Mouse (Mus musculus) spleen, postnatal 36 days (tissue): ENCODE data around the gene Dnm3.
"Not testable (repeated sequence)": the region's sequence is repeated elsewhere in the genome, so short reads cannot be mapped to it uniquely, and the experiment has no call there.

Experiments used
- DNase-seq, 2 experiments: peaks; one replicate each; pipeline ENCODE4 v3.0.0; 2022; ENCODE audit warnings: low spot score in 2 of 2, mixed read lengths in 1 of 2

The Dnm3 gene

DNA sequence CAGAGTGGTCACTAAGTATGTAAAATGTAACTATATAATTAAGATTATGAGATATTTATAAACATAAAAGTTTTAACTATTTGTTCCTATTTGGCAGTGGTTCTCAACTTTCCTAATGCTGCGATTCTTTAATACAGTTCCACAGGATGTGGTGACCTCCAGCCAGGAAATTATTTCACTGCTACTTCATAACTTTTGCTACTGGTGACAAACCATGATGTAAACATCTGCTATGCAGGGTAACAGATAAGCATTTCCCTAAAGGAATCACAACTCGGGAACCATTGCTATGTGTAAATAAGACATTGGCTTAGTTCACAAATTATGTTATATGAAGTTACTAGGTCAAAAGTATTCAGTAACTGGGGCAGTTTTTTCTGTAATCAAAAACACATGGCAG lies 48.9 kb downstream of the Dnm3 start:
- DNase-seq, result no peak

- no peak for DNase-seq
These were observed 51.8 kb downstream of the Dnm3 start for GRCm38 (mm10) chr1:162425930-162426478.

GRCm38 (mm10) chr1:162422826-162423225 lies 55.0 kb downstream of the Dnm3 start:
- DNase-seq, result no peak

DNA sequence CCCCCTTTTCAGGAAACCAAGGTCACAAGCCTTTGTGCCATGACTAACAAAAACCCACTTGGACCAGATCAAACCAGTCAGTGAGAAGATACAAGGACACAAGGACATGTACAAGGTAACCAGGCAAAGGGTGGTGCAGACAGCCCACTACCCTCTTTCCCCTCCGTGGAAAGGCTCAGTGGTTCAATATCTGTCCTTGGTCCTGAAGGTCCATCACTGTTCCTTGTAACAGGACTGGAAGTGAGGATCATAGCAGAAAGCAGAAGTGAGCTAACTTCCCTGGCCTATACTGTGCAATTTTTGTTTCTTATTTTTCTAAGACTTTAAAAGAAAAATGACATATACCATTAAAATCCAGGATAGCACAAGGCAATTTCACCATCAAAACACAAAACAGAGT lies 64.0 kb downstream of the Dnm3 start:
- no peak for DNase-seq

DNA sequence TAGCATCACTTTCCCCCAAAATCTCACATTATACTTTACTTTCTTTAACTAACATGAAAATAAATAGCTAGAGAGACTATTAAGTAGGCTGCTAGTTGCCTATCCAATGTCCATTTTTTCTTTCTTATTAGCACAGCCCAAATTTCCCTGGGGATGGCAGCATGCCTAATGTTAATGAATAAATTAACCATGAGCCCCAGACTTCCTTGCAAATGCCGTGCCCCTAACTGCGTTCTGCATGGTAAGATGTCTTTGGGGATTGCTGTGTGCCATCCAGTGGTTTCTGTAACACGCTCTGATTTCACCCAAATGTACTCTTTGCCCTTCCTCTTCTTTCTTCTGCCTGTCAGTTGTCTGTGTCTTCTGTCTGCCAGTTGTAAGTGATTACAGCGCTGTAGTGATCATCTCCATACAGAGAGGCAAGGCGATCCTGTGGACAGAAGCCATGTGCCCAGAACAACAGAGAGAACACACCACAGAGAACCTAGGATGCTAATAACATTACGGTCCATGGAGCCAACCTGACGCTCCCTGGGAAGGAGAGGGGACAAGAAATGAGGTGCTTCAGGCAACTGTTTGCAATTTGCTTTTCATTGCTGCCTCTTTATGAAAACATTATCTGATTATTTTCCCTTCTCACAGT lies 64.9 kb downstream of the Dnm3 start:
- no peak for DNase-seq

- DNase-seq, result no peak
These were observed 67.4 kb downstream of the Dnm3 start for GRCm38 (mm10) chr1:162410207-162410965.

- DNase-seq, result no peak
These were observed 83.3 kb downstream of the Dnm3 start for GRCm38 (mm10) chr1:162394549-162394948.

DNA sequence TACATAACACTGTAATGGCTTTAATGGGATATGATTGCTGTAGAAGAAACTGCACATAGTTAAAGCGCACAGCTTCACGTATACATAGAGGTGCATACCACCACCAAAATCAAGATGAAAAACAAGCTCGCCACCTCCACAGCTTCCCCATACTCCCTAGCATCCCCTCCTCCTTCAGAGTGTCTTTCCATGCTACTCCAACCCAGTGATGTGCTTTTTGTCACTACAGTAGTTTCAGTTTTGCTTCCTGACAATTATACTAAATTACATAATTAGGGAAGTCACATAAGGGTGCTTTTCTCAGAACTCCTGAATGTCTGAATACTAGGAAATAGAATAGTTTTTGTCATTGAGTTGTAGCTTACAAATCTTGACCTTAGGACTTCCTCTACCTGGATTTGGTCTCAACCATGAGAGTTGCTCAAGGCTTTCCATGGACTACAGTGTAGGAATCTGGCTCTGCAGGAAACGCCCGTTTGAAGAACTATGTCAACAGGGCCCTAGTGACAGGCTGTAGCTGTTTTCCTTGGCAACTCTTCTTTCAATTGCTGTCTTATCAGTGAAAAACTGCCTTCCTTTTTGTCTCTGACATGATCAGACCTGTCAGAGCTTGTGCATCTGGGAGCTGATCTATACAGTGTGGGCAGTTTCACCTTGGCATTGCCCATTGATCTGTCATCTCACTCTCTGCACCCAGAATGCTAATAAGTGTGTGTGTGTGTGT lies 89.2 kb downstream of the Dnm3 start:
- DNase-seq, result no peak

- not testable (repeated sequence) for DNase-seq
These were observed 104.8 kb downstream of the Dnm3 start for GRCm38 (mm10) chr1:162373068-162373467.

DNA sequence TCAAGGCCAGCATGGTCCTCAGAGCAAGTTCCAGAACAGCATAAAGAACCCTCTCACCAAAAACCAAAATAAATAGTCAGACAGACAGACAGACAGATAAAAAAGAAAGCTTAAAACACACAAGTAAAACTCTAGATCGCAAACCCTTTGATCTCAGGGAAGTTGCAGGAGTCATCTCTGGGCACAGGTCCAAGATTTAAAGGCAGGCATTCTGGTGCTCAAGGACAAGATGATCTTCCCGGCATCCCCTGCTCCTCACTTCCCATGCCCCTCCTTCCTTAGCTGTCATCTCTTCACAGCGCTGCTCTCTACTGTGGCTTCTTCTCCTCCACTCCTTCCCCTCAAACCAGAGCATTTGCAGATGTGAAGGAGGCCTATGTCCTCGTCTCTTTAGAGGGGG lies 108.1 kb downstream of the Dnm3 start:
- no peak for DNase-seq

DNA sequence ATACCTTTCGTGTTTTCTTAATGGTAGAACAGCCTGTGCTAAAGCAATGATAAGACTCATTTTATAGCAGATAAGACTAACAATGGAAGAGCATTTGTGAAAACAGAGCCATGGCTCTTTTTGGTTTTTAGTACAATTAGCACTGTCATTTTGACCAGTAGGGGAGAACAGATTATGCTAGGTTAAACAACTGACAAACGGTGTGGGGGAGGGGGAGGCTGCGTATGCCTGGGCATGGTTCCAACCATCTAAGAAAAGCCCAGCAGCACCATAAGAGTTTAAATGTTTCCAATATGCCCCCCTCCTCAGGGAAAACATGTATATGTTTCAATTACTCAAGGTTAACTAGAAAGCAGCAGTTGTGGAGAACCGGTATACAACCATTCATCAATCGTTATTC lies 115.9 kb downstream of the Dnm3 start:
- no peak for DNase-seq

DNA sequence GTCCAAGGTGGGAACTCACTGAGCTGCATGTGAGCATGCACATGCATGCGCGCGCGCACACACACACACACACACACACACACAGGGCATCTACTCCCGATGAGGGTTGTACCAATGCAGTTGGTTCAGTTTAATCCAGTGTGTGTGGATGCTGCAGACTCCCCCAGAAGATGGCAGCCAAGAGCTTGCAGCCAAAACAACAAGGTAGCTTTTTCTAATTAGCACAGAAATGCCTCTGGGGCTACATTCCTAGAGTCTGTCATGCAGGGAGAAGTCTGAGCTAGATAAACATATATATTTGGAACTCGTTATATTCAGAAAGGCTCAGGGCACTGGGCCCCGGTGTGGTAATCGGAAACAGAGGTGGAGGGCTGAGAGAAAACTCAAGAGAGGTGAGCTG lies 118.6 kb downstream of the Dnm3 start:
- no peak for DNase-seq

- peak in 1 of 2 experiments; percentile 2 for DNase-seq
These were observed 119.8 kb downstream of the Dnm3 start for GRCm38 (mm10) chr1:162358036-162358435.

DNA sequence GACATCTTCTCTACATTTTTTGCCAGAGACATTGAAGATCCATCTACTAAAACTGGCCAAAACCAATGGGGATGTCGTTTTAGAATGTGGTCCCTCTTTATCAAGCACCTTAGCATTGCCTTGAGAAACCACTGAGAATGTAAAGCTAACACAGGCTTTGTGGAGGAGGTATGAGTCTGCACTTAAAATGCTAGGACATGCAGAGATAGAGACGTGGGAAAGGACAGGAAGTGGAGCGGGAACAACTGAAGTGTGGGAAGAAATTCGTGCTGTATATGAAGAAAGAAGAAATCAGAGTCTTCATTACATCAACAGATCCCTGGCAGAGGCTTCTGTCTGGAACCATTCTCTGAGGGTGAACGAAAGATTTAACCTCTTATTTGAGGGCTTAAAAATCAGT lies 121.4 kb downstream of the Dnm3 start:
- no peak for DNase-seq

DNA sequence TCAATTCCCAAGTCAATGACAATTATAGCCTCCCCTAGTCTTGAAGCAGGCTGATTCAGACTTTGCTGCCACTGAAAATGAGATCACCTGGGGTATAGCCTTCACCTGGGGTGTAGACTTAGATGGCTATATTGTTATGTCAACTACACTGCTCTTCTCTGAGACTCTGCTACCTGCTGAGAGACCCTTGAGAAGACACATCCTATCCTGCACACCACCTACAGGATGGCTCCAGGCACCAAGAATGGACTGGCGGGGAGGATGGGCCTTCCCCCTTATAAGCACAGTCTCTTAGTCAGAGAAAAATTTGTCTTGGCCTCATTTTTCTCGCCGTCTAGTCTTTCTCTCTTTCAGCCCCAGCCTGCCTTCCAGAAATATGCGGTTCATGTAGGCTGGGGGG lies 123.1 kb downstream of the Dnm3 start:
- DNase-seq, result no peak

GRCm38 (mm10) chr1:162353831-162354230 lies 124.0 kb downstream of the Dnm3 start:
- no peak for DNase-seq

GRCm38 (mm10) chr1:162349306-162349705 lies 128.5 kb downstream of the Dnm3 start:
- DNase-seq, result no peak

DNA sequence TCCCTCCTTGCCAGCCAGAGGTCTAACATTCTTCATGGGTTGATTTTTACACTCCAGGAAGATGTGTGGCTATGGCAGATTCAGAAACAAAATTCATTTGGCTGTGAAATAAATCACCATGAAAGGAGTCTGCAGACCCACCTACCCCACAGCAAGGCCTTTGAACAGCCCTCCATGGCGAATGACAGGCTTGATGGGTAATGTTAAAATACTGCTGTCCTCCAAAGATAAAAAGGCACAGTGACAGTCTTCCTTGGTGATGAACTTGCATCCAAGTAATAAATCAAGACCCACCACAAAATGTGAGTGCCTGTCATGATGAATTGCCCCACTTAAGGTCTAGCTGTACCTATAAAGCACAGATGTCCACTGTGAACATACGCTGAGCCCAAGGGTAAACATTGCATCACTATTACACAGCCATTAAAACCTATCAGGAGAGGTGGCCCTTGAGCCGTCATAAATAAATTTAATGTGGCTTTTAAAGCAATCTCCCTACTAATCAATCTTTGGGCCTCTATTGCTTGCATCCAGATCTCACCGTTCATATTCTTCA lies 131.3 kb downstream of the Dnm3 start:
- no peak for DNase-seq

DNA sequence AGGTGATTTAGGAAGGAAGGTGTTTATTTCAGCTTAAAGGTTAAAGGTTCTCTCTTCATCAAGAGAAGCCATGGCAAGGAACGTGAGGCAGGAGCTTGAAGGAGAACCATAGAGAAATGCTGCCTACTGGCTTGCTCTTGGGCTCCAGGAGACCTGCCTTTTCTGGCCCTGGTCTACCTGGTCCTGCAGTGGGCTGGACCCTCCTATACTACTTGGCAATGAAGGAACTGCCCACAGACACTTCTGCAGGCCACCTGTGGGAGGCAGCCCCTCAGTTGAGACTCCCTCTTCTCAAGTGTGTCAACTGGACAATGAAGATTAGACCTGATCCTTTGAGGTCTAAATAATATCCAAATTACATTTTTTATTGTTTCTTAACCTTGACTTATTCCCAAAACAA lies 140.7 kb downstream of the Dnm3 start:
- no peak for DNase-seq

DNA sequence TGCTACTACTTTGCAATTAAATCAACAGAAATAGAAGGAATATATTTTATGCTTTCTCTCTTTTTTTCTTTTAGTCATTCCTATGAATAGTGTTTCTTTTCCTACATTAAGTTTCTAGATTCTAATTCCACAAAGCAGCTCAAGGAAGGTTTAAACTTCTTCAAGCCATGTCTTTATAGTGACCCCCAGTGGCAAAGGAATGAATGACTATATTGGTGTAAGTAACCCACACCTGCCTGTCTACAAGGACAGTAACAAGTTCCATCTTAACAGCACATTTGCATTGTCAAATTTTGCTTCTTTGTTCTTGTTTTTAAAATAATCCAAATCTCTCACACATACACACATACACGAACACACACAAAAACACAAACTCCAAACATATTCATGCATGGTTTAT lies 141.2 kb downstream of the Dnm3 start:
- DNase-seq, result no peak

- DNase-seq, result no peak
These were observed 141.6 kb downstream of the Dnm3 start for GRCm38 (mm10) chr1:162336224-162336623.

- no peak for DNase-seq
These were observed 149.2 kb downstream of the Dnm3 start for GRCm38 (mm10) chr1:162328673-162329072.
